Mouse (Mus musculus) layer of hippocampus, adult 2 months (tissue): ENCODE data around the gene Vsig10. TPM values are rescaled to one million over a fixed set of nuclear protein-coding genes. Genes with fewer than 3 reads are reported as not detected.
"Not testable (repeated sequence)": the region's sequence is repeated elsewhere in the genome, so short reads cannot be mapped to it uniquely, and the experiment has no call there.

Experiments used
- DNase-seq, 2 experiments: peaks; one replicate each; pipeline ENCODE4 v3.0.0; 2022; ENCODE audit warnings: low spot score in 2 of 2
- H3K27ac ChIP-seq: fragments of 200-600 bp; 2 replicates; pipeline ENCODE4 v1.8.1; 2022
- H3K4me3 ChIP-seq: fragments of 200-600 bp; 2 replicates; pipeline ENCODE4 v1.8.1; 2022; ENCODE audit warnings: mild to moderate bottlenecking
- CTCF ChIP-seq: fragments of 200-600 bp; conservative IDR thresholded peaks from 2 replicates; pipeline ENCODE4 v1.8.1; 2022; ENCODE audit warnings: antibody characterized with exemption, mild to moderate bottlenecking, moderate library complexity
- total RNA-seq, 2 experiments: library from RNA; stranded (reverse); gene quantifications; 2 replicates each; pipeline ENCODE4 v1.2.3; 2021

Gene Vsig10
- total RNA-seq, 2 experiments from 2014 or later: 1.5 to 2.1 TPM

GRCm38 (mm10) chr5:117360631-117361541 lies 42.0 kb downstream of the Vsig10 start:
- H3K4me3 ChIP-seq: peak overlapping the region; percentile 12; the same call in 1 of the 2 replicates
- peak overlapping the region; percentile 85 for H3K27ac ChIP-seq
- no peak for TF ChIP-seq CTCF
- no peak for DNase-seq

- Histone ChIP-seq H3K4me3 (no peak overlapping the region), H3K27ac (peak overlapping the region; percentile 85)
- DNase-seq: no peak
- no peak for TF ChIP-seq CTCF
Observed at GRCm38 (mm10) chr5:117361590-117361989, 42.7 kb downstream of the Vsig10 start.

- H3K27ac ChIP-seq: peak overlapping the region; percentile 51; the same call in 1 of the 2 replicates
- no peak for DNase-seq
- TF ChIP-seq CTCF: no peak
- H3K4me3 ChIP-seq: no peak overlapping the region
Observed at GRCm38 (mm10) chr5:117363066-117363782, 44.3 kb downstream of the Vsig10 start.

GRCm38 (mm10) chr5:117364821-117365220 lies 45.9 kb downstream of the Vsig10 start:
- no peak overlapping the region for H3K4me3 ChIP-seq
- no peak for TF ChIP-seq CTCF
- H3K27ac ChIP-seq: peak overlapping the region; percentile 58
- DNase-seq: no peak

GRCm38 (mm10) chr5:117365904-117366561 lies 47.1 kb downstream of the Vsig10 start:
- no peak for DNase-seq
- no peak for TF ChIP-seq CTCF
- Histone ChIP-seq H3K27ac (peak overlapping the region; percentile 4; the same call in 1 of the 2 replicates), H3K4me3 (no peak overlapping the region)

- no peak for DNase-seq
- H3K4me3 ChIP-seq: no peak overlapping the region
- H3K27ac ChIP-seq: no peak overlapping the region
- no peak for TF ChIP-seq CTCF
Observed at GRCm38 (mm10) chr5:117367206-117367605, 48.3 kb downstream of the Vsig10 start.

GRCm38 (mm10) chr5:117370592-117370991 lies 51.7 kb downstream of the Vsig10 start:
- TF ChIP-seq CTCF: no peak
- Histone ChIP-seq H3K4me3 (no peak overlapping the region), H3K27ac (no peak overlapping the region)
- no peak for DNase-seq

GRCm38 (mm10) chr5:117373418-117373817 lies 54.5 kb downstream of the Vsig10 start:
- no peak overlapping the region; the same call in 1 of the 2 replicates for H3K27ac ChIP-seq
- TF ChIP-seq CTCF: no peak
- no peak for DNase-seq
- no peak overlapping the region for H3K4me3 ChIP-seq

- no peak for DNase-seq
Observed at GRCm38 (mm10) chr5:117374372-117375049, 55.6 kb downstream of the Vsig10 start.

GRCm38 (mm10) chr5:117376331-117376761 lies 57.5 kb downstream of the Vsig10 start:
- no peak for TF ChIP-seq CTCF
- Histone ChIP-seq H3K27ac (peak overlapping the region; percentile 21), H3K4me3 (no peak overlapping the region)
- peak in 1 of 2 experiments; percentile 47 for DNase-seq

More at GRCm38 (mm10) chr5:117374372-117375049, 55.6 kb downstream of the Vsig10 start:
- no peak overlapping the region for H3K4me3 ChIP-seq
- TF ChIP-seq CTCF: no peak
- peak overlapping the region; percentile 21; the same call in 1 of the 2 replicates for H3K27ac ChIP-seq

GRCm38 (mm10) chr5:117377731-117378130 lies 58.8 kb downstream of the Vsig10 start:
- DNase-seq, H3K4me3 ChIP-seq, H3K27ac ChIP-seq: not testable (repeated sequence)

- TF ChIP-seq CTCF: no peak
- H3K27ac ChIP-seq: no peak overlapping the region
Observed at GRCm38 (mm10) chr5:117380199-117380598, 61.3 kb downstream of the Vsig10 start.

More at GRCm38 (mm10) chr5:117380199-117380598, 61.3 kb downstream of the Vsig10 start:
- H3K4me3 ChIP-seq: no peak overlapping the region
- DNase-seq: no peak
